Mouse (Mus musculus) MEL (cell line): ENCODE measurements around the gene Vwf. TPM values are rescaled to one million over a fixed set of nuclear protein-coding genes. Genes with fewer than 3 reads are reported as not detected.

Source experiments
- DNase-seq: peaks from one replicate; pipeline ENCODE4 v3.0.0; 2011; ENCODE audit warnings: low read depth, low spot score
- H3K27ac ChIP-seq: 2 replicates; pipeline ENCODE4 v1.5.1; 2012; ENCODE audit warnings: low read depth, mild to moderate bottlenecking, control low read depth, low read length, moderate library complexity; ENCODE audit not compliant: control insufficient read depth
- H3K27me3 ChIP-seq, 2 experiments: fragments of 150-350 bp in 1 of 2; sonication (generic) in 1 of 2; 2 replicates each; pipeline ENCODE4 v1.6.1; 2012; ENCODE audit warnings: low read length in 2 of 2, mild to moderate bottlenecking in 2 of 2, improper control_type of control experiment in 1 of 2, moderate library complexity in 1 of 2; ENCODE audit not compliant: insufficient read depth in 2 of 2, control insufficient read depth in 1 of 2
- H3K36me3 ChIP-seq, 2 experiments: 2 replicates each; pipeline ENCODE4 v1.6.1; 2012 to 2014; ENCODE audit warnings: low read length in 2 of 2, improper control_type of control experiment in 1 of 2, inconsistent platforms in 1 of 2, mild to moderate bottlenecking in 1 of 2; ENCODE audit not compliant: insufficient read depth in 2 of 2, control insufficient read depth in 1 of 2
- H3K4me1 ChIP-seq, 2 experiments: fragments of 150-350 bp in 1 of 2; sonication (generic) in 1 of 2; 2 replicates each; pipeline ENCODE4 v1.6.1; 2012; ENCODE audit warnings: low read length in 2 of 2, improper control_type of control experiment in 1 of 2, mild to moderate bottlenecking in 1 of 2; ENCODE audit not compliant: insufficient read depth in 2 of 2, control insufficient read depth in 1 of 2
- H3K4me3 ChIP-seq, 2 experiments: fragments of 150-350 bp in 1 of 2; sonication (generic) in 1 of 2; 2 replicates each; pipeline ENCODE4 v1.5.1; 2012; ENCODE audit warnings: low read depth in 2 of 2, low read length in 2 of 2, mild to moderate bottlenecking in 2 of 2, moderate library complexity in 2 of 2, control low read depth in 1 of 2, improper control_type of control experiment in 1 of 2; ENCODE audit not compliant: control insufficient read depth in 1 of 2, insufficient read depth in 1 of 2
- H3K79me2 ChIP-seq: 2 replicates; pipeline ENCODE4 v1.6.1; 2012; ENCODE audit warnings: mild to moderate bottlenecking, low read length, moderate library complexity; ENCODE audit not compliant: control insufficient read depth, poor library complexity, insufficient read depth
- H3K9ac ChIP-seq: 2 replicates; pipeline ENCODE4 v1.6.1; 2012; ENCODE audit warnings: low read depth, mild to moderate bottlenecking, control low read depth, low read length, moderate library complexity; ENCODE audit not compliant: control insufficient read depth, poor library complexity, severe bottlenecking
- H3K9me3 ChIP-seq: fragments of 150-350 bp; sonication (generic); replicated peaks from 2 replicates; pipeline ENCODE4 v1.6.1; 2012; ENCODE audit warnings: mild to moderate bottlenecking, low read length, improper control_type of control experiment, moderate library complexity; ENCODE audit not compliant: insufficient read depth
- BHLHE40 ChIP-seq: IDR thresholded peaks from 2 replicates; pipeline ENCODE4 v1.6.1; 2012; ENCODE audit warnings: low read depth, mild to moderate bottlenecking, inconsistent platforms, low read length, improper control_type of control experiment, borderline replicate concordance
- CTCF ChIP-seq, 3 experiments: IDR thresholded peaks in 2 of 3; conservative IDR thresholded peaks in 1 of 3; 2 replicates each; pipeline ENCODE4 v1.5.1; 2011 to 2012; ENCODE audit warnings: low read length in 3 of 3, low read depth in 2 of 3, mild to moderate bottlenecking in 2 of 3, improper control_type of control experiment in 1 of 3, inconsistent platforms in 1 of 3, mixed read lengths in 1 of 3, moderate library complexity in 1 of 3; ENCODE audit not compliant: control insufficient read depth in 1 of 3, insufficient read depth in 1 of 3, poor library complexity in 1 of 3, severe bottlenecking in 1 of 3
- ELF1 ChIP-seq: IDR thresholded peaks from 2 replicates; pipeline ENCODE4 v1.6.1; 2014; ENCODE audit warnings: low read depth, mild to moderate bottlenecking, inconsistent platforms, low read length, improper control_type of control experiment, moderate library complexity
- GABPA ChIP-seq: IDR thresholded peaks from 2 replicates; pipeline ENCODE4 v1.6.1; 2012; ENCODE audit warnings: low read depth, mild to moderate bottlenecking, inconsistent platforms, low read length, improper control_type of control experiment, moderate library complexity
- GATA1 ChIP-seq: IDR thresholded peaks from 2 replicates; pipeline ENCODE4 v1.6.1; 2011; ENCODE audit warnings: low read depth, low read length, improper control_type of control experiment
- HCFC1 ChIP-seq: IDR thresholded peaks from 2 replicates; pipeline ENCODE4 v1.6.1; 2012; ENCODE audit warnings: low read depth, mild to moderate bottlenecking, inconsistent platforms, low read length, improper control_type of control experiment, moderate library complexity
- MAX ChIP-seq: IDR thresholded peaks from 2 replicates; pipeline ENCODE4 v1.6.1; 2011; ENCODE audit warnings: low read length, improper control_type of control experiment
- MAZ ChIP-seq: IDR thresholded peaks from 2 replicates; pipeline ENCODE4 v1.6.1; 2012; ENCODE audit warnings: low read depth, mild to moderate bottlenecking, inconsistent platforms, low read length, improper control_type of control experiment
- MXI1 ChIP-seq: IDR thresholded peaks from 2 replicates; pipeline ENCODE4 v1.6.1; 2011; ENCODE audit warnings: mild to moderate bottlenecking, low read depth, low read length, improper control_type of control experiment
- MYB ChIP-seq: IDR thresholded peaks from 2 replicates; pipeline ENCODE4 v1.6.1; 2011; ENCODE audit warnings: mild to moderate bottlenecking, low read depth, low read length, improper control_type of control experiment
- POLR2A ChIP-seq, 2 experiments: IDR thresholded peaks; 2 replicates each; pipeline ENCODE4 v1.6.1; 2011 to 2012; ENCODE audit warnings: low read length in 2 of 2, mild to moderate bottlenecking in 2 of 2, control low read depth in 1 of 2, improper control_type of control experiment in 1 of 2, low read depth in 1 of 2, moderate library complexity in 1 of 2; ENCODE audit not compliant: control insufficient read depth in 1 of 2, insufficient read depth in 1 of 2, poor library complexity in 1 of 2
- POLR2AphosphoS2 ChIP-seq: IDR thresholded peaks from 2 replicates; pipeline ENCODE4 v1.6.1; 2011; ENCODE audit warnings: low read length, improper control_type of control experiment
- RAD21 ChIP-seq: IDR thresholded peaks from 2 replicates; pipeline ENCODE4 v1.6.1; 2011; ENCODE audit warnings: mild to moderate bottlenecking, low read depth, low read length, improper control_type of control experiment
- SIN3A ChIP-seq: IDR thresholded peaks from 2 replicates; pipeline ENCODE4 v1.6.1; 2012; ENCODE audit warnings: low read length, improper control_type of control experiment, inconsistent platforms
- SMC3 ChIP-seq: IDR thresholded peaks from 2 replicates; pipeline ENCODE4 v1.6.1; 2011; ENCODE audit warnings: low read depth, low read length, improper control_type of control experiment
- TAL1 ChIP-seq: IDR thresholded peaks from 2 replicates; pipeline ENCODE4 v1.6.1; 2012; ENCODE audit warnings: mild to moderate bottlenecking, inconsistent platforms, low read length, moderate library complexity, mixed read lengths
- TBP ChIP-seq: IDR thresholded peaks from 2 replicates; pipeline ENCODE4 v1.8.0; 2011; ENCODE audit warnings: low read depth, low read length, improper control_type of control experiment
- UBTF ChIP-seq: IDR thresholded peaks from 2 replicates; pipeline ENCODE4 v1.6.1; 2012; ENCODE audit warnings: low read depth, mild to moderate bottlenecking, inconsistent platforms, low read length, improper control_type of control experiment, moderate library complexity, borderline replicate concordance; ENCODE audit not compliant: insufficient read depth
- ZKSCAN1 ChIP-seq: IDR thresholded peaks from 2 replicates; pipeline ENCODE4 v1.6.1; 2012; ENCODE audit warnings: low read depth, mild to moderate bottlenecking, inconsistent platforms, low read length, improper control_type of control experiment, moderate library complexity
- ZMIZ1 ChIP-seq: IDR thresholded peaks from 2 replicates; pipeline ENCODE4 v1.6.1; 2012; ENCODE audit warnings: low read depth, mild to moderate bottlenecking, inconsistent platforms, low read length, improper control_type of control experiment, moderate library complexity
- polyA plus RNA-seq, 2 experiments: library from polyadenylated mRNA; stranded (reverse) in 1 of 2; unstranded in 1 of 2; fragments of >175 nt in 1 of 2; fragments of >200 nt in 1 of 2; gene quantifications; 2 replicates each; pipeline versions ENCODE4 v1.2.1 to v1.2.4; 2012; ENCODE audit warnings: low replicate concordance in 2 of 2, low read depth in 1 of 2; ENCODE audit not compliant: insufficient read length in 2 of 2, insufficient read depth in 1 of 2, missing spikeins in 1 of 2
- total RNA-seq: library from RNA; depleted of rRNA; stranded (reverse); fragments of 300-350 nt; gene quantifications from 2 replicates; pipeline ENCODE4 v1.2.3, GENCODE M21; 2012

The Vwf gene
- total and polyA plus RNA-seq, 3 experiments, result 0.29 to 0.42 TPM; not detected in 1

DNA sequence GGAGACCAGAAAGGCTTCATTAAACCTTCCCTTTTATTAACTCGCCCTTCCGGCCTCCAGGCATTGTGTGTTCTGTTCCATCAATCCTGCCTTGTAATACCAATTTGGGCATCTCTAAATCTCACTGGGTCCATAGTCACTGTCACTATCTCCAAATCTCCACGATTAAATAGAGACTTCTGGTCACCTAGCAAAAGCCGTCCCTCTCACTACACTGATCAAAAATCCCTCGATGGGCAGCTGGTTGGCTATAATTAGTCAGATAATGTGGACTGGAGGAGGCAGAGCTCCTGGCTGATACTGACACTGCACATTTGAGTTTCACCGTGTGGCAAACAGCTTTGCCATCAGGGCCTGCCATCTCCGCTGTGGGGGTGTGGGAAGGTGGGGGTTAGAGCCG is 42.5 kb downstream of the Vwf start:
- no peak overlapping the region for H3K27ac ChIP-seq
- peaks cover 0 to 2% of the 10 kb centered on the region in 2 experiments; a peak in 2 of 4 replicates for H3K27me3 ChIP-seq
- no peaks in the 10 kb centered on the region for H3K4me1 ChIP-seq
- no peaks in the 10 kb centered on the region for H3K36me3 ChIP-seq
- H3K9ac ChIP-seq, result no peak overlapping the region
- TF ChIP-seq MYB (no peak), MAZ (no peak), CTCF (IDR thresholded peaks at IDR 0.05 in 2 of 3, conservative IDR thresholded peaks at IDR 0.05 in 1 of 3; ENCODE audit: control insufficient read depth in 1 of 3, insufficient read depth in 1 of 3, low read depth in 2 of 3, low read length in 3 of 3, poor library complexity in 1 of 3, severe bottlenecking in 1 of 3) (no peak), POLR2AphosphoS2 (no peak), GATA1 (no peak), HCFC1 (no peak), GABPA (no peak), MXI1 (no peak), UBTF (no peak)
- H3K4me3 ChIP-seq, result no peak overlapping the region
- no peaks in the 10 kb centered on the region for H3K9me3 ChIP-seq
- no peak for DNase-seq
- no peaks in the 10 kb centered on the region for H3K79me2 ChIP-seq

DNA sequence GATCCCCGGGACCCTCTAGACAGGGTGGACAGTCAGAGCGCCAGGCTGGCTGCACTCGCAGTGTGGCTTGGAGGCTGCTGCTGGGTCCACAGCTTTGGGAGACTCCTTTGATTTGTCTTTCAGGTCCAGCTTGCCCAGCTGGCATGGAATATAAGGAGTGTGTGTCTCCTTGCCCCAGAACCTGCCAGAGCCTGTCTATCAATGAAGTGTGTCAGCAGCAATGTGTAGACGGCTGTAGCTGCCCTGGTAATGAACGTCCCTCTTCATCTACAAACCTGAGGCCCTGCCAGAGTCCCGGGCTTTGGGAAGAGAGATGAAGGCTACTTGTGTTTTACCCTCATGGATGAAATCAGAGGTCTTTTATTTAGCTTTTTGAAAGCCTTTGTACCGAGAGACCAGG is 43.5 kb downstream of the Vwf start:
- no peak overlapping the region for H3K27ac ChIP-seq
- DNase-seq, result no peak
- peaks cover 0 to 2% of the 10 kb centered on the region in 2 experiments; a peak in 2 of 4 replicates for H3K27me3 ChIP-seq
- no peaks in the 10 kb centered on the region for H3K79me2 ChIP-seq
- TF ChIP-seq TBP, result no peak
- TF ChIP-seq RAD21, result no peak
- TF ChIP-seq ZMIZ1, result no peak
- TF ChIP-seq POLR2A (IDR thresholded peaks at IDR 0.05; ENCODE audit: control insufficient read depth in 1 of 2, insufficient read depth in 1 of 2, low read depth in 1 of 2, low read length in 2 of 2, poor library complexity in 1 of 2), result no peak
- TF ChIP-seq ELF1, result no peak
- TF ChIP-seq TAL1, result no peak
- TF ChIP-seq MAX, result no peak
- TF ChIP-seq BHLHE40, result no peak
- TF ChIP-seq MYB, result no peak
- no peak for TF ChIP-seq SMC3
- no peak for TF ChIP-seq SIN3A
- TF ChIP-seq ZKSCAN1, result no peak
- H3K9ac ChIP-seq, result no peak overlapping the region
- no peaks in the 10 kb centered on the region for H3K36me3 ChIP-seq
- no peaks in the 10 kb centered on the region for H3K4me1 ChIP-seq
- H3K9me3 ChIP-seq, result no peaks in the 10 kb centered on the region
- no peak overlapping the region for H3K4me3 ChIP-seq
